Mouse (Mus musculus): ENCODE results near the gene Lcor.

Gene Lcor

DNA sequence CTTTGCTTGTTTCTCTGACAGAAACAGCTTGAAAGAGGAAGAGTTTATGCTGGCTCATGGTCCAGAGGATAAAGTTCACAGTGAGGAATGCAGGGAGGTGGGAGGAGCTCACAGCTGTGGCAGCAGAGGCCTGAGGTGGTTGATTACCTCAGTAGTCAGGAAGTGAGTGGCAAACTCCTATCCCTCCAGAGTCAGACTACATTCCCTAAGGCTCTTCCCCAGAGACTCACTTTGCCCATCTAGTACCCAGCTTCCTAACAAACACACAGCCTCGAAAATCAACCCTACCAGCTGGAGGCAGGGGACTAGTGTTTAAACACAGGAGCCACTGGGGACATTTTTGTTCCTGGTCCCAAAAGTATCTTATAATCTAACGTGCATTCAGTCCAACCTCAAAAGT, 7.5 kb upstream of the Lcor start:
- no peak for DNase-seq (ENCODE audit: inconsistent ontology term)

DNA sequence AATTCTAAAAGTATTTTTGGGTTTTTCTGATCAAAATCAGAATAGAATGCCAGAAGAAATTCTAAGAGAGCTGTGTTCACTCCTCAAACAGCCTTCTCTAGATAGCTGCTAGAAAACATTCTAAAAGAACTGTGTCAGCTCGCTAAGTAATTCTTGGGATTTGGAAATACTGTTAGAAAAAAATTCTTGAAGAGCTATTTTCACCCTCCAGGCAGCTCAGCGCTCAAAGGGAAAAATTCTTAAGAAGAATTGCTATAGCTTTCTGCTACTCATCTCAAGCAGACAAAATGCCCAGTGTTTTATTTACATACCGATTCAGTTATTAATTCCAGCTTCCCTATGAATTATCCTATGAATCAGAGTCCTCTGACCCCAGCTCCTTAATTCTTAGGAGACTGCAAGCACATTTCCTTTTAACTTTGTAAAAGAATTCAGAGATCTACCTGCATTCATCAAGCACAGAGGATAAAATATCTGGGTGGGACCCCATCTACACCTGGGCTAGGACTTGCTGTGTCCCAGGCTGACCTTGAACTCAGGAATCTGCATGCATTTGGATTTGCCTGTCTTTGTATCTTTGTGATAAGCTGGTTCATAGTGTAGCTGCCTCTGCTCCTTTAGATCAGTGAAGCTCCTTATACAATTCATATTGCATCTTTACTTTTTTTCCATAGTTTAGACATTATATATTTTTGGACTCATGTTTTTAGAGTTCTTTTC, 5.7 kb upstream of the Lcor start:
- DNase-seq (ENCODE audit: inconsistent ontology term), result no peak

GRCm38 (mm10) chr19:41481030-41481886, 1.2 kb upstream of the Lcor start:
- DNase-seq (ENCODE audit: inconsistent ontology term), result peak; percentile 71

- peak; percentile 16 for DNase-seq (ENCODE audit: inconsistent ontology term)
These were observed 599 bp upstream of the Lcor start for GRCm38 (mm10) chr19:41481887-41482189.

DNA sequence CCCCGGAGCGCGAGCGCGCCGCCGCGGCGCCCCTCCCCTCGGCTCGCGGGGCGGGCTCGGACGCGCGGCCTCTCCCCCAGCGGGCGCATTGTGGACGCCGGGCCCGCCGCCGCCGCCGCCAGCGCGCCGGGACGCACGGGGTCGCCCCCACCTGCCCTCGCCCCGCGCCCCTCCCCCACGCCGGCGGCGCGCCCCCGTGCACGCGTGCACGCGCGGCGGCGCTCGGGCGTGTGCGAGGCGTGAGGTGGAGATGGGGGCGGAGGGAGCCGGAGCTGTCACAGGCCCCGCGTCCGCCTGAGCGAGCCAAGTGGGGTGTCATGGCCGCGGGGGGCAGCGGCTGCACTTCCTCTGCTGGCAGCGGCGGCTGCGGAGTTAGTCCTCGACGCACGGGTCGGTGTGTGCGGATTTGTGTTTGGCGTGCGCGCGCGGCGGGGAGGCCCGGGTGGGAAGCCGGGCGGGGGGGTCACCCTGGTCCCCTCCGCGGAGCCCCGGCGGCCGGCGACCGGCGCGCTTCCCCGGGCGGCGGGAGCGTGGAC, 540 bp downstream of the Lcor start:
- DNase-seq (ENCODE audit: inconsistent ontology term), result peak; percentile 84

DNA sequence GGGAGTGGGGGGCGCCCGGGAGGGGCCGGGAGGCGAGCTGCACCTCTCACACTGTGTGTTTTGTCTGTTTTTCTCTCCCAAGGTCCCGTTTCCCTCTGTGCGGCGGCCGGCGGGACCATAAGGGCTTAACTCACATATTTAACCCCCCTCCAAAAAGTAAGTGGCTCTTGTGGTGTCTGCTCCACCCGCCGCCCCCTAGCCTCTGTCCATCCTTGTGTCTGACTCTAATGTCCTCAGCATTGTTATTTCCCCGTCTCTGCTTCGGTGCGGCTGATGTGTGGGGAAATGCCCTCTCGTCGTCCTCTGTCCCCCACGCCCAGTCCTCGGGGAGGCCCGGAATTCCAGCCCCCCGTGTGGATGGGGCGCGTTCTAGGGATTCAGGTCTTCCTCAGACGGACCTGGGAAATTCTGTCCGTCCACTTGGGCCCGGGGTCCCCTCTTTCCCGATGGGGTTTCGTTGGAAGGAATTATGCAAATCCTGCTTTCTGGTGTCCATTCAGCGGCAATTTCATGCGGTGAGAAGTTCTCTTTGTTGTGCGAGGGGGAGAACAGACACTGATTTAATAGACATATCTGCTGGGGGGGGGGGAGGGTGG, 1.1 kb downstream of the Lcor start:
- DNase-seq (ENCODE audit: inconsistent ontology term), result peak; percentile 34

- DNase-seq (ENCODE audit: inconsistent ontology term), result no peak
These were observed 1.9 kb downstream of the Lcor start for GRCm38 (mm10) chr19:41484361-41484760.

GRCm38 (mm10) chr19:41495382-41496032, 13.1 kb downstream of the Lcor start:
- DNase-seq (ENCODE audit: inconsistent ontology term), result peak; percentile 50

DNA sequence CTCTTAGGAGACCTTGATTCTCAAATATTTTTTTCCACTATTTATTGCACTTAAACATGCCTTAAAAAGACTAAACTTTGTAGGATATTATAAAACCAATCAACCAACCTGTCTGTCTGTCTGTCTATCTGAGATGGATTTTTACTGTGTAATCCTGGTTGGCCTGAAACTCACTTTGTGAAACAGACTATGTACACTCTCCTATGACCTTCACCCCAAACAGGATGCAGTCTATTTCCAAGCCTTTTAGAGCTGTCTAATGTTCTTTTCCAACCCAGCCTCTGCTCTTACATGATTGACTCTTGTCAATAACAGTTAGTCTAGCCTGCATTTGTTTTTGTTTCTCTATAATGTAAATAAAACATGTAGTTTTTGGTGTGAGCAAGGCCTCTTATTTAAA, 13.6 kb downstream of the Lcor start:
- DNase-seq (ENCODE audit: inconsistent ontology term), result no peak

DNA sequence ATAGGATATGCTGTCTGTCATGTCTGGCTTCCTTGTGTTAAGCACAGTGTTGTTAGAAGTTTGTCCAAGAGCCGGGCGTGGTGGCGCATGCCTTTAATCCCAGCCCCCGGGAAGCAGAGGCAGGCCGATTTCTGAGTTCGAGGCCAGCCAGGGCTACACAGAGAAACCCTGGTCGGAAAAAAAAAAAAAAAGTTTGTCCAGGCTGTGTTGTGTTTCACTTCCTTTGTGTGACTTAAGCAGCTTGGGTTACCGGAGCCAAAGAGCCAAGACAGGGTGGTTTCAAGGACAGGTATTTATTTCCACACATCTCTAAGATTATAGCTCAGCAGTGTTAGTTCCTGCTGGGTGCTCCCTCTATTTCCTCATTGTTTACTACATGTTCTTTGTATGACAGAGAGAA, 25.4 kb downstream of the Lcor start:
- DNase-seq (ENCODE audit: inconsistent ontology term), result no peak

- no peak for DNase-seq (ENCODE audit: inconsistent ontology term)
These were observed 32.4 kb downstream of the Lcor start for GRCm38 (mm10) chr19:41514836-41515235.

DNA sequence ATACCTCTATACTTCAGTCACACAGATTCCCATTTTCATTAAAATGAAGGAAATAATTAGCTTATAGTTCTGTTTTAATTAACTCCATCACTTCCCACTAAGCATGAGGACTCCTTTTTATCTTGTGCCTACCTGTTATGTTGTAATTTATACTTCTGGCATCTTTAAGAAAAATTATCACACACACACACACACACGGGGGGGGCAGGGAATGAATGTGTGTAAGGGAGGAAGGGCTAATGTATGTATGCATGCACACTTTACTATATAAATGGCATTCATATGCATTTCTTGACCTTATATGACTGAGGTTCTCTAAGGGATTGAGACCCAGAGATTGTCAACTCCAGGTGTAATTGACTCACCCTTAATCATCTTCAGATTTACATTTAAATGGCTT, 33.1 kb downstream of the Lcor start:
- no peak for DNase-seq (ENCODE audit: inconsistent ontology term)

DNA sequence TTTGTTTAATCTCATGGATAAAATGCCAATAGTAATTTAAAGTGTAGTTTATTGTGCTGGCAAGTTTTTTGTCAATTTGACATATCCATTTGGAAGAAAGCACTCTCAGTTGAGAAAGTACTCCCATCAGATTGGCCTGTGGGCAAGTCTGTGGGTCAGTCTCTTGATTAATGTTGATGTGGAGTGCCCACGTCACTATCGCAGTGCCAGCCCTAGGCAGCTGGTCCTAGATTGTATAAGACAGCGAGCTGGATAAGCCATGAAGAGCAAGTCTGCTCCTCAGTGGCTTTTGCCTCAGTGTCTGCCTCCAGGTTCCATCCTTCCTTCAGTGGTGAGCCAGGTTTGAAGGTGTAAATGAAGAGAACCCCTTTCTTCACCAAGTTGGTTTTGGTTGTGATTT, 34.6 kb downstream of the Lcor start:
- DNase-seq (ENCODE audit: inconsistent ontology term), result no peak

- no peak for DNase-seq (ENCODE audit: inconsistent ontology term)
These were observed 36.7 kb downstream of the Lcor start for GRCm38 (mm10) chr19:41519121-41519520.

- DNase-seq (ENCODE audit: inconsistent ontology term), result no peak
These were observed 39.8 kb downstream of the Lcor start for GRCm38 (mm10) chr19:41522246-41522645.

- DNase-seq (ENCODE audit: inconsistent ontology term), result peak; percentile 37
These were observed 41.5 kb downstream of the Lcor start for GRCm38 (mm10) chr19:41523798-41524563.

DNA sequence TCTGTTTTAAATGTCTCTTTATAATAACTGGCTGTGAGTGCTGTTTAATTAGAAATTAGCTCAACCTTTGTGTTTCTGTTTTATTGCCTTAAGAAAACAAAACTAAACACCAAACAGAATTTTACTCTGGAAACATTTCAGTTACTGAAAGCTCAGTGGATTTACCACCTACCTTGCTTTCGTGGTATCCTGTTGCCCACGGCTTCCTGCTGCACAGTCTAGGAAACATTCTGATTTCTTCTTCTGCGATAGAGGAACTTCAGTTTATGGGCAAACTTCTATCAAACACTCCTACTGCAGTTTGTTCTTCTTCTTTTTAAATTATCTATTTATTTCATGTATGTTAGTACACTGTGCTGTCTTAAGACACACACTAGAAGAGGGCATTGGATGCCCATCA, 46.7 kb downstream of the Lcor start:
- DNase-seq (ENCODE audit: inconsistent ontology term), result no peak

GRCm38 (mm10) chr19:41534021-41534420, 51.6 kb downstream of the Lcor start:
- no peak for DNase-seq (ENCODE audit: inconsistent ontology term)

- DNase-seq (ENCODE audit: inconsistent ontology term), result no peak
These were observed 74.5 kb downstream of the Lcor start for GRCm38 (mm10) chr19:41556981-41557380.

- no peak for DNase-seq (ENCODE audit: inconsistent ontology term)
These were observed 75.1 kb downstream of the Lcor start for GRCm38 (mm10) chr19:41557491-41557890.

DNA sequence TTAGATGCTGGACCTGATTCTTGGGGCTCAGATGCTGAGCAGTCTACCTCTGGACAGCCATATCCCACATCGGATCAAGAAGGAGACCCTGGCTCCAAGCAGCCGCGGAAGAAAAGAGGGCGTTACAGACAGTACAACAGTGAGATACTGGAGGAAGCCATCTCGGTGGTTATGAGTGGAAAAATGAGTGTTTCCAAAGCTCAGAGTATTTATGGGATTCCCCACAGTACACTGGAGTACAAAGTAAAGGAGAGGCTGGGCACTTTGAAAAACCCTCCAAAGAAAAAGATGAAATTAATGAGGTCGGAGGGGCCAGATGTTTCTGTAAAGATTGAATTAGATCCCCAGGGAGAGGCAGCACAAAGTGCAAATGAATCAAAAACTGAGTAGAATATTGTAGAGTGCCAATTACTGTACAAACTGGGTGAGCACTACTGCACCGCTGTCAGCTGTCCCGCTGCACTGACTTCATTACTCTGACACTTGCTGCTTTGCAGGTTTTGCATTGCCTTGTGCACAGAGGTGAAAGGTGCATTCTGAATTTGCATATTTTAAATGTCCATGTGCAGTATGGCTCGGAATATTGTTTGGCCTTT, 76.6 kb downstream of the Lcor start:
- no peak for DNase-seq (ENCODE audit: inconsistent ontology term)
